Mouse (Mus musculus): ENCODE results near the gene Vmn2r113. TPM values are rescaled to one million over a fixed set of nuclear protein-coding genes. Genes with fewer than 3 reads are reported as not detected.
"Not testable (repeated sequence)": the region's sequence is repeated elsewhere in the genome, so short reads cannot be mapped to it uniquely, and the experiment has no call there.

Gene Vmn2r113
- not detected for total RNA-seq (2021)

DNA sequence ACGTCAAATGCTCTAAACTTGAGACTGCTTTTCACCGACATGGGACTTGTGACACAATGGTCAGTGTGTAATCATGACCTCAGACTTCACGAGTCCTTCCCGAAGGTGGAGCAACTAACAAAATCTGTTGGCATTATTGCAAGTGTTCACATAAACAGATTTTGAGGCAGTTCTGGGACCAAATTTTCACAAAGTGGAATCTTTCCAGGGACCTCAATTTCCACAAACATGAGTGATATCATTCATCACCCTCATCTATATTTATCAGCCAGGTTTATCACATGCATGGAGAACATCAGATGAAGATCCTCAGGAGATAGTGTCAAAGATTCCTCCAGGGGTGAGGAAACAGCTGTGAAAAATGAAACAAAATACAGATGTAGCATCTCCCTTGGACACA, at the start of gene Vmn2r113:
Gene Vmn2r113, plus strand, starts transcription at position 301 of the 400 bp plus-strand sequence.
- DNase-seq (ENCODE audit: extremely low spot score in 1 of 2, low spot score in 1 of 2), result not testable (repeated sequence)

Other genes starting within 250 kb of the Vmn2r113 start
- 10 to 100 TPM in 1 of 2 experiments, 1 to 10 TPM in 1; 9.1 to 12.6 TPM for gene Zfp945, start 75.8 kb upstream of the Vmn2r113 start, total RNA-seq (2021)
- not detected for gene Vmn2r-ps130, start 118.2 kb downstream of the Vmn2r113 start, total RNA-seq (2021)